Mouse (Mus musculus): ENCODE data around the gene Suclg1. TPM values are rescaled to one million over a fixed set of nuclear protein-coding genes. Genes with fewer than 3 reads are reported as not detected.

The Suclg1 gene
- 10 to 100 TPM; 29.5 to 34.8 TPM for total RNA-seq (2023)

DNA sequence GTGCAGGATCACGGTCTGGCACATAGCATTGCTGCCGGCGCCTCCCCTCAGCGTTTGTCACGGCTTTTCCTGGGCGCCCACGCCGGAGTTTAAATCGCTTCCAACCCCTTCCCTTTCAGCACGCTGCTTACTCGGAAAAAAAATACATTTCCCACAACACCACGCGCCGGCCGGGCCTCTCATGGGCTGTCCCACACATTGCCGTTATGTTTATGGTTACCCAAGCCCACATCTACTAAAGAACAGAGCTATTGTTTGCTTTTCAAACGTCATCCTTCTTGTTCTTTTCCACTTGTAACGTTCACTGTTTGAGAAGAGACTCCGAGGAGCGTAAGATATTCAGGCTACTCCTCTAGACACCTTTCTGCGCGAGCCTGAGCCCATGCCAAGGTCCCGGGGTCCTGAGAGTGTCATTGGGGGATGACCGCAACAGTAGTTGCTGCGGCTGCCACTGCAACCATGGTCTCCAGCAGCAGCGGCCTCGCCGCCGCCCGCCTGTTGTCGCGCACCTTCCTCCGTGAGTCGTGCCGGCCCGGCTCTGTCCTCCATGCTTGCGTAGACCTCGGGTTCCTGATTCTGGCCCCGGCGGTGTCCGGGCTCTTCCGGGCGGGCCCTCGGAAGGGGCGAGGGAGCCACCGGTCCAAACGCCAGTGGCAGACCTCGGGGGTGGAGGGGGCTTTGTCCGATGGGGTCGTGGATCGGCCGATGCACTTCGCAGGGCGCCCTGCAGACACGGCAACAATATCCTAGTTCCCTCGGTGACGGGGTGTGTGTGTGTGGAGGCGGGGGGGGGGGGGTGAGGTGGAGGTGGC, at the start of gene Suclg1:
Gene Suclg1 (plus strand): TSS at position 146 of the 812 bp plus-strand sequence.

DNA sequence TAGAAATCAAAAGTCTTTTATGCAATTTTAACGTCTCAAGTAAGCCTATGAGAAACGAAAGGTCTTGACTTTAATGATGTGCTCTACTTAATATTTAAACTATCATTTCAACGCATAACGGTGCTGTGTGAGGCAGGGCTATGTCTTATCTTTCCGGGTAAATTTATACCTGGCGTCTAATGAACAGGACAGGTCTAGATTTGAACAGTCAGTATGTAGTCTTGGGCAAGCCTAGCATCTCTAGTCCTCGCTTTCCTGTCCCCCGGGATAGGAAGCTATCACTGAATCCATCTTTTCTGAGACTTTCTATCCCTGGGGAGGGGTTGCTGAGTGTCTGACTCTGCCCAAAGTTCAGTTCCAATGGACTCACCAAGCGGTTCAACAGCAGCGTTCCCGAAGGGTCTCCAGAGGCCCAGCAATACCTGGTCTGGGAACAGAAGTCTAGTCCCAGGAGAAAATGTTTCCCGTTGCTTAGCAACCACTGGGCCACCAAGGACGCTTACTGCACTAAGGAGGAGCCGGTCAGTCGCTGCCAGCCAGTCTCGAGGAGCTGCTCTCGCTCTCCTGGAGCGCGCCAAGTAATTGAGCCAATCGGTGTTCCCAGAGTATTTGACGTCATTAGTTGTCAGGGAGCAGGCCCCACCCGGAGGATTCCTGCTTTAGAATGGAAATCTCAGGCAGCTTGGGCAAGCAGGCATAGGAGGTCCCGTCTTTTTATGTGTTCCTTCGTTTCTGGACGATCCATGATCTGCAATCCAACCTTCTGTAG, 26.8 kb upstream of the Suclg1 start, which contains the start of gene Dnah6:
Gene Dnah6 (minus strand): TSS at position 463 of the 769 bp plus-strand sequence.

Other genes starting within 250 kb of the Suclg1 start
- gene Dnah6, start 26.7 kb upstream of the Suclg1 start, total RNA-seq (2023), result not detected
- not detected for gene 4931417E11Rik, start 221.3 kb downstream of the Suclg1 start, total RNA-seq (2023)

All from monocyte, adult 59 days (primary cell).